Mouse (Mus musculus) CH12.LX (cell line): ENCODE measurements at regions not wholly inside any gene's neighbourhood (a gene's known extent, or its start where the extent isn't known, plus 50 kb on each side); places are given as distances from the start of the nearest gene placed in this dataset.

Experiments used
- DNase-seq: peaks from one replicate; pipeline ENCODE4 v3.0.0-alpha.2; 2013; ENCODE audit errors: extremely low read depth
- H3K27ac ChIP-seq: 2 replicates; pipeline ENCODE4 v1.5.1; 2012; ENCODE audit warnings: low read depth, mild to moderate bottlenecking, control low read depth, moderate library complexity; ENCODE audit not compliant: insufficient read depth
- H3K27me3 ChIP-seq: replicated peaks from 2 replicates; pipeline ENCODE3; 2012; ENCODE audit warnings: inconsistent platforms
- H3K36me3 ChIP-seq, 2 experiments: replicated peaks in 1 of 2; 2 replicates each; pipeline versions ENCODE3 to v1.6.1; 2012; ENCODE audit warnings: inconsistent platforms in 1 of 2, low read length in 1 of 2, mild to moderate bottlenecking in 1 of 2, mixed read lengths in 1 of 2, moderate library complexity in 1 of 2; ENCODE audit not compliant: control insufficient read depth in 1 of 2, insufficient read depth in 1 of 2
- H3K4me1 ChIP-seq, 2 experiments: 2 replicates each; pipeline ENCODE4 v1.6.1; 2012; ENCODE audit warnings: inconsistent platforms in 1 of 2, moderate library complexity in 1 of 2; ENCODE audit not compliant: insufficient read depth in 2 of 2, control insufficient read depth in 1 of 2
- H3K4me2 ChIP-seq: 2 replicates; pipeline ENCODE4 v1.6.1; 2012; ENCODE audit warnings: low read depth, mild to moderate bottlenecking, control low read depth; ENCODE audit not compliant: poor library complexity, insufficient read depth, severe bottlenecking
- H3K4me3 ChIP-seq, 3 experiments: fragments of 150-350 bp in 1 of 3; sonication (generic) in 1 of 3; replicated peaks in 1 of 3; 2 replicates each; pipeline versions ENCODE3 to v1.5.1; 2011 to 2012; ENCODE audit warnings: low read depth in 2 of 3, low read length in 2 of 3, mild to moderate bottlenecking in 2 of 3, moderate library complexity in 2 of 3, control low read depth in 1 of 3, improper control_type of control experiment in 1 of 3, inconsistent platforms in 1 of 3, mixed read lengths in 1 of 3; ENCODE audit not compliant: poor library complexity in 1 of 3
- H3K79me2 ChIP-seq: replicated peaks from 2 replicates; pipeline ENCODE4 v1.6.1; 2012; ENCODE audit warnings: mild to moderate bottlenecking, moderate library complexity; ENCODE audit not compliant: control insufficient read depth, poor library complexity, insufficient read depth, severe bottlenecking; ENCODE audit errors: extremely low read depth
- H3K9ac ChIP-seq: 2 replicates; pipeline ENCODE4 v1.6.1; 2012; ENCODE audit warnings: low read depth, mild to moderate bottlenecking, control low read depth, moderate library complexity; ENCODE audit not compliant: insufficient read depth
- H3K9me3 ChIP-seq: replicated peaks from 2 replicates; pipeline ENCODE3; 2012; ENCODE audit warnings: low read length, inconsistent platforms, mixed read lengths
- CTCF ChIP-seq, 2 experiments: IDR thresholded peaks in 1 of 2; conservative IDR thresholded peaks in 1 of 2; 2 replicates each; pipeline ENCODE4 v1.5.1; 2011 to 2012; ENCODE audit warnings: low read depth in 2 of 2, low read length in 2 of 2, improper control_type of control experiment in 1 of 2, inconsistent platforms in 1 of 2, mild to moderate bottlenecking in 1 of 2, moderate library complexity in 1 of 2
- E2F4 ChIP-seq: IDR thresholded peaks from 2 replicates; pipeline ENCODE4 v1.6.1; 2011; ENCODE audit warnings: low read depth, low read length, improper control_type of control experiment; ENCODE audit not compliant: insufficient replicate concordance
- ETS1 ChIP-seq: conservative IDR thresholded peaks from 2 replicates; pipeline ENCODE4 v1.6.1; 2012; ENCODE audit warnings: low read depth, mild to moderate bottlenecking, inconsistent platforms, low read length, improper control_type of control experiment, moderate library complexity
- JUND ChIP-seq: conservative IDR thresholded peaks from 2 replicates; pipeline ENCODE4 v1.6.1; 2011; ENCODE audit warnings: low read depth, low read length, improper control_type of control experiment
- MAFK ChIP-seq: IDR thresholded peaks from 2 replicates; pipeline ENCODE4 v1.6.1; 2011; ENCODE audit warnings: low read length, improper control_type of control experiment; ENCODE audit not compliant: insufficient replicate concordance
- MAX ChIP-seq: IDR thresholded peaks from 2 replicates; pipeline ENCODE4 v1.6.1; 2011; ENCODE audit warnings: low read length, improper control_type of control experiment
- MAZ ChIP-seq: IDR thresholded peaks from 2 replicates; pipeline ENCODE4 v1.6.1; 2012; ENCODE audit warnings: low read depth, mild to moderate bottlenecking, inconsistent platforms, low read length, improper control_type of control experiment, moderate library complexity
- MEF2A ChIP-seq: IDR thresholded peaks from 2 replicates; pipeline ENCODE4 v1.6.1; 2014; ENCODE audit warnings: low read depth, mild to moderate bottlenecking, inconsistent platforms, low read length, improper control_type of control experiment, borderline replicate concordance
- MYC ChIP-seq: IDR thresholded peaks from 2 replicates; pipeline ENCODE4 v1.6.1; 2011; ENCODE audit warnings: low read depth, mild to moderate bottlenecking, improper control_type of control experiment, low read length
- POLR2A ChIP-seq: IDR thresholded peaks from 2 replicates; pipeline ENCODE4 v1.6.1; 2011; ENCODE audit warnings: low read depth, mild to moderate bottlenecking, improper control_type of control experiment, low read length
- POLR2AphosphoS2 ChIP-seq: IDR thresholded peaks from 2 replicates; pipeline ENCODE4 v1.6.1; 2011; ENCODE audit warnings: low read depth, low read length, improper control_type of control experiment
- SIN3A ChIP-seq: IDR thresholded peaks from 2 replicates; pipeline ENCODE4 v1.6.1; 2012; ENCODE audit warnings: low read length, improper control_type of control experiment, inconsistent platforms
- TBP ChIP-seq: conservative IDR thresholded peaks from 2 replicates; pipeline ENCODE4 v1.6.1; 2011; ENCODE audit warnings: low read depth, low read length, improper control_type of control experiment
- TCF12 ChIP-seq: IDR thresholded peaks from 2 replicates; pipeline ENCODE4 v1.6.1; 2014; ENCODE audit warnings: low read depth, mild to moderate bottlenecking, inconsistent platforms, low read length, improper control_type of control experiment
- USF2 ChIP-seq: conservative IDR thresholded peaks from 2 replicates; pipeline ENCODE4 v1.6.1; 2011; ENCODE audit warnings: low read depth, low read length, improper control_type of control experiment
- ZMIZ1 ChIP-seq: IDR thresholded peaks from 2 replicates; pipeline ENCODE4 v1.6.1; 2012; ENCODE audit warnings: low read depth, mild to moderate bottlenecking, inconsistent platforms, low read length, improper control_type of control experiment
- dilution Hi-C: fragments of 300-500 bp; cut with MboI; formaldehyde crosslinking; loops from 2 replicates; pipeline ENCODE4 v1.14.3; 2020; ENCODE audit warnings: low sequenced_read_pairs; ENCODE audit not compliant: extremely low pct_unique_long_range_greater_than_20kb, extremely low pct_ligation_motif_present
- in situ Hi-C: fragments of 300-500 bp; cut with MboI; formaldehyde crosslinking; loops from 3 replicates; pipeline ENCODE4 v1.14.3; 2019; ENCODE audit warnings: low sequenced_read_pairs, low pct_ligation_motif_present, low pct_unique_long_range_greater_than_20kb, mixed read lengths

GRCm38 (mm10) chr14:24972357-24972756, 485.4 kb downstream of the Rps24 start:
- no peak overlapping the region for H3K27ac ChIP-seq
- TF ChIP-seq MAZ (no peak), MEF2A (no peak), SIN3A (no peak), TBP (no peak), USF2 (no peak), MAFK (no peak), POLR2AphosphoS2 (no peak)
- no peak for DNase-seq
- no peaks in the 10 kb centered on the region for H3K36me3 ChIP-seq
- dilution Hi-C loops (no loop called here), in situ Hi-C loops (no loop called here)
- H3K4me1 ChIP-seq, result no peaks in the 10 kb centered on the region
- no peak overlapping the region for H3K4me2 ChIP-seq
- H3K4me3 ChIP-seq, result no peak overlapping the region
- no peaks in the 10 kb centered on the region for H3K79me2 ChIP-seq
- no peak overlapping the region for H3K9ac ChIP-seq
- H3K27me3 ChIP-seq, result peaks cover 24% of the 10 kb centered on the region
- H3K9me3 ChIP-seq, result no peaks in the 10 kb centered on the region

DNA sequence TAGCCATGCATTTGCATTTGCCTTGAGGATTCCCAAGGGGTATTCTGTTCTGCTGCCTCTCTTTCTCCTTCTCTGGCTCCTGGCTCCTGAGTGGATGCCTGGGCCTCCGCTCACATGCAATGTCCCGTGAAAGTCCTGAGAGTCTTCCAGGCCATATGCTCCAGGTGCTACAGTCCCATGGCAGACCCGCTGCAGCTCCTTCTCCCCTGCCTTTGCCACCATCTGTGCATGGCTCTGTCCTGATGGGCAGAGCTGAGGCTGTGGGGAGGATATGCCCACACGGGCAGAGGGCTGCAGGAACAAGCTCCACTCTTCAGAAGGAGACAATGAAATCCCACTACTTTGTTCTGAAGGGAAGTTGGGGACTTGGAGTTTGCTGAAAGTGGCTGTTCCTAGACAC, 485.9 kb upstream of the Zmiz1 start:
- Histone ChIP-seq H3K36me3 (no peaks in the 10 kb centered on the region), H3K27me3 (peaks cover 18% of the 10 kb centered on the region), H3K79me2 (no peaks in the 10 kb centered on the region), H3K27ac (no peak overlapping the region), H3K4me3 (no peak overlapping the region), H3K9me3 (no peaks in the 10 kb centered on the region)
- no peak for TF ChIP-seq MAX
- TF ChIP-seq JUND, result no peak
- no peak for TF ChIP-seq USF2
- no peak for TF ChIP-seq ETS1
- TF ChIP-seq ZMIZ1, result no peak
- TF ChIP-seq MYC, result no peak
- no peak for TF ChIP-seq TBP
- no peak for TF ChIP-seq CTCF (conservative IDR thresholded peaks at IDR 0.05 in 1 of 2, IDR thresholded peaks at IDR 0.05 in 1 of 2; ENCODE audit: low read depth in 2 of 2, low read length in 2 of 2)
- no peak for TF ChIP-seq POLR2A
- TF ChIP-seq TCF12, result no peak
- TF ChIP-seq E2F4, result no peak
- TF ChIP-seq, all 38 proteins: peak for 0
- H3K4me2 ChIP-seq, result no peak overlapping the region
- H3K4me1 ChIP-seq, result no peaks in the 10 kb centered on the region
- H3K9ac ChIP-seq, result no peak overlapping the region
- DNase-seq, result no peak
- in situ Hi-C loops (no loop called here), dilution Hi-C loops (no loop called here)
